Mouse (Mus musculus) CD4-positive, CD25-positive, alpha-beta regulatory T cell, adult 4 months (primary cell): Measurements from ENCODE around the gene Tmpo. TPM values are rescaled to one million over a fixed set of nuclear protein-coding genes. Genes with fewer than 3 reads are reported as not detected.

ENCODE experiments used
- ATAC-seq: one replicate; pipeline ENCODE4 v1.8.0; 2017
- polyA plus RNA-seq, 2 experiments: library from polyadenylated mRNA; unstranded; fragments of 100-300 nt; shearing (Covaris generic); gene quantifications; one replicate each; pipeline ENCODE4 v1.2.1; 2017

The Tmpo gene
- polyA plus RNA-seq, 2 experiments from 2014 or later = 35.8 to 68.9 TPM

GRCm38 (mm10) chr10:91105981-91106380 is 75.1 kb downstream of the Tmpo start:
- no peak for ATAC-seq

GRCm38 (mm10) chr10:91102799-91103590 is 78.1 kb downstream of the Tmpo start:
- ATAC-seq = no peak

GRCm38 (mm10) chr10:91101936-91102335 is 79.2 kb downstream of the Tmpo start:
- ATAC-seq = no peak

- no peak for ATAC-seq
These were observed 81.0 kb downstream of the Tmpo start for GRCm38 (mm10) chr10:91100101-91100500.

GRCm38 (mm10) chr10:91098056-91098455 is 83.1 kb downstream of the Tmpo start:
- ATAC-seq = no peak

Other genes starting within 250 kb of the Tmpo start
- 10 to 100 TPM in 1 of 2 experiments, 1 to 10 TPM in 1; 6.2 to 15.3 TPM for gene Apaf1, start 98.5 kb downstream of the Tmpo start, polyA plus RNA-seq
- gene Ikbip, start 98.4 kb downstream of the Tmpo start, polyA plus RNA-seq = 1 to 10 TPM; 4.9 to 6.5 TPM
- gene Slc25a3, start 57.3 kb downstream of the Tmpo start, polyA plus RNA-seq = 100 to 1,000 TPM; 200 to 224 TPM